Mouse (Mus musculus) olfactory bulb, adult 2 months (tissue): ENCODE data around the gene Hdac6.

Source experiments
- CTCF ChIP-seq: fragments of 200-500 bp; IDR thresholded peaks from 2 replicates; pipeline ENCODE4 v1.5.1; 2012; ENCODE audit warnings: low read depth, mild to moderate bottlenecking, low read length, moderate library complexity; ENCODE audit not compliant: insufficient read depth
- POLR2A ChIP-seq: fragments of 200-500 bp; IDR thresholded peaks from 2 replicates; pipeline ENCODE4 v1.6.1; 2012; ENCODE audit warnings: mild to moderate bottlenecking, low read depth, low read length, moderate library complexity; ENCODE audit not compliant: insufficient read depth

- TF ChIP-seq CTCF = no peak
- TF ChIP-seq POLR2A = peak; percentile 60; the same call in 1 of the 2 replicates
These were observed 48.5 kb downstream of the Hdac6 start, which contains the start of the genes Pqbp1 and Timm17b for GRCm38 (mm10) chrX:7898880-7899874.
